Mouse (Mus musculus) thymus, adult 2 months (tissue): Measurements from ENCODE around the gene Sigmar1. TPM values are rescaled to one million over a fixed set of nuclear protein-coding genes. Genes with fewer than 3 reads are reported as not detected.
A peak's percentile ranks its signal among the peaks of the same experiment; 100 is the strongest.
"Not testable (repeated sequence)": the region's sequence is repeated elsewhere in the genome, so short reads cannot be mapped to it uniquely, and the experiment has no call there.

Source experiments
- DNase-seq: peaks from one replicate; pipeline ENCODE4 v3.0.0; 2021
- H3K27ac ChIP-seq: fragments of 200-500 bp; 2 replicates; pipeline ENCODE4 v1.5.1; 2012; ENCODE audit warnings: low read length, control low read depth; ENCODE audit not compliant: control insufficient read depth, insufficient read depth
- H3K27me3 ChIP-seq: fragments of 200-500 bp; 2 replicates; pipeline ENCODE4 v1.6.1; 2012; ENCODE audit warnings: mild to moderate bottlenecking, low read length, moderate library complexity, mixed read lengths; ENCODE audit not compliant: control insufficient read depth, insufficient read depth
- H3K36me3 ChIP-seq: fragments of 200-500 bp; 2 replicates; pipeline ENCODE4 v1.6.1; 2012; ENCODE audit warnings: mild to moderate bottlenecking, low read length, moderate library complexity; ENCODE audit not compliant: control insufficient read depth, insufficient read depth
- H3K4me1 ChIP-seq: fragments of 200-500 bp; replicated peaks from 2 replicates; pipeline ENCODE4 v1.6.1; 2012; ENCODE audit warnings: low read length; ENCODE audit not compliant: control insufficient read depth, insufficient read depth
- H3K4me3 ChIP-seq: fragments of 200-500 bp; 2 replicates; pipeline ENCODE4 v1.5.1; 2012; ENCODE audit warnings: mild to moderate bottlenecking, low read length, control low read depth, moderate library complexity; ENCODE audit not compliant: control insufficient read depth, insufficient read depth
- CTCF ChIP-seq: fragments of 200-500 bp; IDR thresholded peaks from 2 replicates; pipeline ENCODE4 v1.5.1; 2012; ENCODE audit warnings: mild to moderate bottlenecking, control low read depth, low read length, moderate library complexity, borderline replicate concordance; ENCODE audit not compliant: control insufficient read depth, poor library complexity, insufficient read depth; ENCODE audit errors: extremely low read depth
- POLR2A ChIP-seq: fragments of 200-500 bp; IDR thresholded peaks from 2 replicates; pipeline ENCODE4 v1.6.1; 2012; ENCODE audit warnings: mild to moderate bottlenecking, low read length, control low read depth, moderate library complexity; ENCODE audit not compliant: control insufficient read depth, poor library complexity, insufficient read depth; ENCODE audit errors: extremely low read depth
- WGBS: fragments of 180-500 bp; shearing (Covaris S2); methylation state at CpG from one replicate; pipeline ENCODE4 v1.1.7; 2018; 5-methylcytosine and 5-hydroxymethylcytosine counted together
- polyA plus RNA-seq: library from polyadenylated mRNA; depleted of rRNA; stranded (reverse); fragments of >200 nt; gene quantifications from 2 replicates; pipeline ENCODE4 v1.2.3, GENCODE M21; 2012

The Sigmar1 gene
- polyA plus RNA-seq, 1 experiment = 65.6 TPM

DNA sequence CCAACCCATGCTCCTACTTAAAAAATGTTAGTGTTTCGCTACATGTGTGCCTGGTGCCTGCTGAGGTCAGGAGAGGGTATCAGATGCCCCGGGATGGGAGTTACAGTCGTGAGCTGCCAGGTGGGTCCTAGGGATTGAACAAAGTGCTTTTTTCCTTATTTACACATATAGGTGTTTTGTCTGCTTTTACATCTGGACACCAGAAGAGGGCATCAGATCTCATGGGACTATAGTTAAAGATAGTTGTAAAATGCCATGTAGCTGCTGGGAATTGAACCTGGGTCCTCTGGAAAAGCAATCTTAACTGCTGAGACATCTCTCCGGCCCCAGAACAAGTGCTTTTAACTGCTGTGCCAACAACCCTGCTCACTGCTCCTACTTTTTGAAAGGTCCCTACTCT lies 45.7 kb downstream of the Sigmar1 start:
- H3K4me3 ChIP-seq = no peak overlapping the region

GRCm38 (mm10) chr4:41708192-41708745 lies 47.7 kb downstream of the Sigmar1 start:
- WGBS = 44% methylated on average over 8 of the region's 8 CpGs
- TF ChIP-seq POLR2A (no peak), CTCF (no peak)
- H3K4me1 ChIP-seq = peaks cover 21% of the 10 kb centered on the region
- H3K27me3 ChIP-seq = 0 out of 2 replicates have a peak, but pooled peaks cover 3% of the 10 kb centered on the region
- H3K27ac ChIP-seq = no peak overlapping the region
- no peaks in the 10 kb centered on the region for H3K36me3 ChIP-seq
- no peak for DNase-seq
- no peak overlapping the region for H3K4me3 ChIP-seq

More for the DNA sequence above, 45.7 kb downstream of the Sigmar1 start:
- Histone ChIP-seq H3K27me3 (0 out of 2 replicates have a peak, but pooled peaks cover 3% of the 10 kb centered on the region), H3K4me1 (peaks cover 27% of the 10 kb centered on the region), H3K27ac (no peak overlapping the region), H3K36me3 (no peaks in the 10 kb centered on the region)
- DNase-seq = no peak
- no peak for TF ChIP-seq POLR2A
- 80% methylated on average over 4 of the region's 4 CpGs for WGBS

- no peak overlapping the region for H3K27ac ChIP-seq
- WGBS = 8% methylated on average over 13 of the region's 13 CpGs
Measured at GRCm38 (mm10) chr4:41707011-41707535, 48.9 kb downstream of the Sigmar1 start.

DNA sequence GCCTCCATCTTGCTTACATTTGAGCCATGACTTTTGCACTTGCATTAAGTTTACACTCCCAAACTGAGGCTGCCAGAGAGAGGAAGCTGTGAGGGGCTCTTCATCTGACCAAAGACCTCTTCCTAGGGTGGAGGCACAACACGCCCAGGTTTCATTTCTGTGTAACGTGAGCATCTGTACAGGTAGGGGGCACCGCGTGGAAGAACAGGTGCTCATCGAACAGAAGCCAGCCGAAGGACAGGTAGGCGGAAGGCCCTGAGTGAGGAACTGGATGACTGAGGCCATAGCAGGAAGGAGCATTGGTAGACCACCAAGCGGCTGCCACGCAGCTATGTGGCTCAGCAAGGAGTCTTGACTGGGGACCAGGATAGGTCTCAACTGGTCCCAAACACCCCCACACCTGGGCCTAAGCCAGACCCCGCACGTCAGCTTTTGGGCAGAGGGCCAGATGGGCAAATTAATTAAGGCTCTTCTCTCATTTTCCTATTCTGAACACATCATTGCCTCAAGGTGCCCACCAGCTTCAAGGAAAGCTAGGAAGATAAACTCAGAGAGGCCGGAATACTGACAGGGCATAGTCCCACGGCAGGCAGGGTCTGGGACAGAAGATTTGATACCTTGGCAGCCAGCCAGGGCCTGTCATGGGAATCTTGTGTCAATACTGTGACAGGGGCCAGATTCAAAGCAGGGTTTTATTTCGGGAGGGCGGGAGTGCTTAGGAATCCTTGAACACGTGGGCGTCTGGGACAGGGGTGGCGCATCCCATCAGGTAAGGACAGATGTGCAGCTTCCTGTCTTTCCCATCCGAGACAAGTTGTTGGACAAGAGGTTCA lies 49.8 kb downstream of the Sigmar1 start:
- Histone ChIP-seq H3K27ac (no peak overlapping the region), H3K27me3 (0 out of 2 replicates have a peak, but pooled peaks cover 3% of the 10 kb centered on the region), H3K4me1 (peaks cover 6% of the 10 kb centered on the region; the same call in 1 of the 2 replicates), H3K36me3 (no peaks in the 10 kb centered on the region), H3K4me3 (no peak overlapping the region)
- TF ChIP-seq CTCF = no peak
- no peak for TF ChIP-seq POLR2A
- no peak for DNase-seq
- 79% methylated on average over 19 of the region's 19 CpGs for WGBS

More at GRCm38 (mm10) chr4:41707011-41707535, 48.9 kb downstream of the Sigmar1 start:
- TF ChIP-seq POLR2A (no peak), CTCF (peak; percentile 62; the same call in 1 of the 2 replicates)
- Histone ChIP-seq H3K4me1 (peaks cover 11% of the 10 kb centered on the region), H3K27me3 (0 out of 2 replicates have a peak, but pooled peaks cover 3% of the 10 kb centered on the region), H3K36me3 (no peaks in the 10 kb centered on the region), H3K4me3 (no peak overlapping the region)
- peak; percentile 76 for DNase-seq

DNA sequence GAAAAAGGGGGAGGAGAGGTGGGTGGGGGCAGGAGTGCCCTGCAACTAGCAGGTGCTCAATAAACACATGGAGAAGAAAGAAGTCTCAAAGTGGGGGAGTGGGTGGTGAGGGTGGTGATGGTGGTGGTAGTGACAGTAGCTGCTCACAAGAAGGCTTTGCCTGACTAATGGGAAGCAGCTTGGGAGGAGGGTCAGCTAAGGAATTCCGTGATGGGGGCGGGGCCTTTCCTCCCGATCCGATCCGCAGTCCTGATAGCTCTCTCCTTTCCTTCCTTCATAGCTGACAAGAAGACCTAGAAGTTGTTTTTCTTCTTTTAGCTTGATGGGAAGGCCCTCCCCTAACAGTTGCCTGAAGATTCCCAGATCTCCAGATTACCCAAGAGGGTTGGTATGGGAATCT lies 51.3 kb downstream of the Sigmar1 start:
- Histone ChIP-seq H3K36me3 (no peaks in the 10 kb centered on the region), H3K4me3 (no peak overlapping the region), H3K27ac (no peak overlapping the region), H3K4me1 (peaks cover 6% of the 10 kb centered on the region; the same call in 1 of the 2 replicates), H3K27me3 (0 out of 2 replicates have a peak, but pooled peaks cover 3% of the 10 kb centered on the region)
- WGBS = 60% methylated on average over 5 of the region's 5 CpGs
- DNase-seq = no peak
- no peak for TF ChIP-seq POLR2A
- no peak for TF ChIP-seq CTCF

- not testable (repeated sequence) for H3K4me3 ChIP-seq, H3K4me1 ChIP-seq, H3K27ac ChIP-seq, H3K27me3 ChIP-seq, DNase-seq, H3K36me3 ChIP-seq
- WGBS = 90% methylated on average over 2 of the region's 2 CpGs
Measured at GRCm38 (mm10) chr4:41702226-41702625, 53.7 kb downstream of the Sigmar1 start.

DNA sequence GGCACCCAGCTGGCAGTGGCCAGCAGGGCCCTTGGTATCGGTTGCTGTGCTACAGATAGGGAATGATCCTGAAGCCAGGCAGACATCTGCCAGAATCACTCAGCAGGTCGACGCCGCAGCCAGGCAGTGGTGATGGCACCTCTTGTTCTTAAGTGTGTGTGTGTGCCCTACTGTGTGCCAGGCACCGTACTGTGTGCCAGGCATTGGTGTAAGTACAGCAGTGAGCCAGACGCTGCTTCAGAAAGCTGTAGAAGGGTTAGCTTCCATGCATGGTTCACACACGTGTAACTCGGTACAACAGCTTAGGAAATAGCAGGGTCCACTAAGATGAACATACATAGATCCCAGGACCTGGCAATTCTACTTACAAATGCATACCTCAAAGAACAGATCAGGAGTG lies 55.7 kb downstream of the Sigmar1 start:
- H3K4me3 ChIP-seq, H3K4me1 ChIP-seq, DNase-seq, H3K36me3 ChIP-seq, H3K27me3 ChIP-seq, H3K27ac ChIP-seq: not testable (repeated sequence)
- WGBS = 83% methylated on average over 6 of the region's 8 CpGs

DNA sequence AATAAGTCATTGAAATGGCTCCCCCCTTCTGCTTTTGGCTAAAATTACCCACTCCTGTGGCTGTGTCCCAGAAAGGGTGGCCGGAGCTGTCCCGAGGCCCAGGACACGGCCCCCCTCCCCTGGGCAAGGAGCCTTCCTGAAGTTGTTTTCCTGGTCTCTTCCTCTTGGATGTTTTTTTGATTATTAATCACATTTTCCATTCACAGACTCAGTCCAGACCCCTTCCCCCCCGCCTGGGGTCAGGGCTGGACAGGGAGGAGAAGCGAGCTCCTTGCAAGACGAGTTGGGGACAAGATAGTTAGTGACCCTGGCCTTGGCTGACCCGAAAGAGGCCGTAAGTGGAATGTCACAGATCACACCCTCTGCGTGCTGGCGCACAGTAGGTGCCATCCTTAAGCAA lies 56.2 kb downstream of the Sigmar1 start, which contains the start of gene Il11ra1:
Il11ra1 (plus strand) TSS at position 207 of the 400 bp plus-strand sequence.
- not testable (repeated sequence) for H3K36me3 ChIP-seq, H3K4me3 ChIP-seq, DNase-seq, H3K4me1 ChIP-seq, H3K27me3 ChIP-seq, H3K27ac ChIP-seq
- 93% methylated on average over 10 of the region's 10 CpGs for WGBS

- H3K27me3 ChIP-seq, H3K4me3 ChIP-seq, H3K36me3 ChIP-seq, H3K4me1 ChIP-seq, DNase-seq, H3K27ac ChIP-seq: not testable (repeated sequence)
- WGBS = 20% methylated on average over 28 of the region's 32 CpGs
Measured at GRCm38 (mm10) chr4:41698421-41699016, 57.4 kb downstream of the Sigmar1 start.
